Mouse (Mus musculus) right cerebral cortex, adult 2 months (tissue): ENCODE data around the gene Zfp449.

ENCODE experiments used
- DNase-seq, 2 experiments: peaks; one replicate each; pipeline ENCODE4 v3.0.0; 2021 to 2022; ENCODE audit warnings: low spot score in 2 of 2

Gene Zfp449

GRCm38 (mm10) chrX:56346176-56346931 is at the start of gene Zfp449:
Gene Zfp449, plus strand, starts transcription at chrX:56346400.
- DNase-seq = peak; percentile 77 to 78

DNA sequence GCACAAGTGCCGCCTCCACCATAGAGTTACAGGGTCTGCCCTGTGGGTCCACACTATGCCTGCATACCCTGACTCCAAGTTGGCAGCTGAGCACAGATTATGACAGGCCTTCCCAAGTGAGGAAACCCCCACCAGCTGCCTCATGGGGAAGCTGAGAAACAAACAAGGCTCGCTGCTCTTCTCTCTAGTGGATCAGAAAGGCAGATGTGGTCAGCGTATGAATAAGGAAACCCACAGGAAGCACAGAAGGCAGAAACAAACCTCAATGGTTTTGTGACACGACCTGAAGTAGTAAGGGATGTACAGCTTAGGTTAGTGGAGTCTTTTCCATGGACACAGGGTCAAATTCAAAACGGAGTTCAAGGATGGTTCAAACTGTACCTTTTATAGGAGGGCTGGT is 38.6 kb upstream of the Zfp449 start:
- DNase-seq = no peak

DNA sequence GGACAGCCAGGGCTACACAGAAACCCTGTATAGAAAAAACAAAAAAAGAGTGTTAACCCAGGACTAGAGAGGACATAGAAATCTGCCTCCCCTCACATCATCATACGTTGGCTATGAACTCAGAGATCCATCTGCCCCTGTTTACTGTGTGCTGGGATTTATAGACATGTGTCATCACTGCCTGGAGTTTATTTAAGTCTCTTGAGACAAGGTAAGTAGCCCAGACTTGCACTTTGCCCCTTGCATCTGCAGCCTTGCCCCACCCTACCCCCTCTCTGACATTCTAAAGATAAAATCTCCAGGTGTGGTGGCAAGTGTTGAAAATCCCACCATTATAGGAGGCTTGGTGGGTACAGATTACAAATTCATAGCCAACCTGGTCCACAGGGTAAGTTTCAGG is 33.4 kb upstream of the Zfp449 start:
- DNase-seq = no peak

GRCm38 (mm10) chrX:56322096-56322495 is 24.1 kb upstream of the Zfp449 start:
- DNase-seq = no peak

GRCm38 (mm10) chrX:56322731-56323130 is 23.5 kb upstream of the Zfp449 start:
- DNase-seq = no peak

GRCm38 (mm10) chrX:56332046-56332445 is 14.2 kb upstream of the Zfp449 start:
- no peak for DNase-seq

DNA sequence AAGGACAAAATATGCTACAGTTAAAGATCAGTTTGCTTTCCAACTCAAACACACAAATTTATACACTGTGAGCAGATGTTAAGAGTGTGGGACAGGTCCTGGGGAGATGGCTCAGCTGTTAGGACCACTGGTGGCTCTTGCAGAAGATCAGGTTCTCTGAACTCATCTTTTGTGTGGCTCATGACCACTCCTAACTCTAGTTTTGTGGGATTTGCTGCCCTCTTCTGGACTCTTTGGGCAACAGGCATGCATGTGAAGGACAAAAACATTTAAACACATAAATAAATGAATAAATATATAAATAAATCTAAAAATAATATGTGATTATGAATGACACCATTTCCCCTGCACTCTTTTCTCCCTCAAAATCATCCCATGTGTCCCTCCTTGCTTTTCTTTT is 5.9 kb upstream of the Zfp449 start:
- peak; percentile 10 to 33 for DNase-seq

DNA sequence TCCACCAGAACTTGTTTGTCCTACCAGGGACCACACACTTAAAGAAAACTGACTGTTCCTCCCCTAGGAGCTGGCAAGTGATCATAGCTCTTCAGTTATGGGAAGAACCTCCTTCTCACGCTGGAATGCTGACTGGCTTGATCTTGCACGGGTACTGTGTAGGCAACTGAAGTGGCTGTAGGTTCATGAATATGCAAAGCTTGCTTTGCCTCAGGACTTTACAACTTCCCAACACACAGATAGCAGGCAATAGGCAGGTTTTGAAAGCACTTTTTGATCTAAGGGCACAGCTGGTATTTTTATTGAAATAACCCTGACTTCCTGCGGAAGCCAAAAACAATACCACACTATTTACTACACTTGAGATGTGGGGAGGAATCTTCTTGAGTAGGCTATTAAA is 3.3 kb upstream of the Zfp449 start:
- no peak for DNase-seq

GRCm38 (mm10) chrX:56346932-56347253 is 693 bp downstream of the Zfp449 start:
- peak; percentile 4 to 14 for DNase-seq

DNA sequence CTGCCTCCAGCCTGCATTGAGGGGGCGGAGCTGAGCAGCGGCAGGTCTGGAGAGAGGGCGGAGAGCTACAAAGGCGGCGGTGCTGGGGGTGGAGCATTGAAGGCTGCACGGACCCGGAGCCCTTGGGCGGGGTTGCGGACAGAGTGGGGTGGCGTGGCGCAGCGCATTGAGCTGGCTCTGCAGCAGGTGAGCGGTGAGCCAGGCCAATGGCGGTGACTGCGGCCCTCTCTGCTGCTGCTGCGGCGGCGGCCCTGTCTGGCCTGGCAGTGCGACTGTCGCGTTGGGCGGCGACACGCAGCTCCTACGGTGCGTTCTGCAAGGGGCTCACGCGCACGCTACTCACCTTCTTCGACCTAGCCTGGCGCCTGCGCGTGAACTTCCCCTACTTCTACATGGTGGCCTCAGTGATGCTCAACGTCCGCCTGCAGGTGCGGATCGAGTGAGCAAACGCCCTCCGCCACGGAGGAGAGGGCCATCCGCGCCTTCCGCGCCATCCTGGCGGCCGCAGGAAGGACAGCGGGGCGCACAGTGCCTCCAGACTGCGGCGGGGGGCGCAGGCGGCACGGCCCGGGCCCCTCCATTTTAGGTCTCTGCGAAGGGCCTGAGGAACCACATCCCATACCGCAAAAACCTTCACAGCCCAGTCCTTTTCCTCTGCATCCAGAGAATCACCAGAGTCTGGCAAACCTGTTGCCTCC is 28.4 kb downstream of the Zfp449 start, which contains the start of gene Smim10l2a:
Gene Smim10l2a (plus strand): TSS at position 156 of the 698 bp plus-strand sequence.
- DNase-seq = peak; percentile 51 to 52

- DNase-seq = no peak
Measured at GRCm38 (mm10) chrX:56380852-56381251, 34.7 kb downstream of the Zfp449 start.

DNA sequence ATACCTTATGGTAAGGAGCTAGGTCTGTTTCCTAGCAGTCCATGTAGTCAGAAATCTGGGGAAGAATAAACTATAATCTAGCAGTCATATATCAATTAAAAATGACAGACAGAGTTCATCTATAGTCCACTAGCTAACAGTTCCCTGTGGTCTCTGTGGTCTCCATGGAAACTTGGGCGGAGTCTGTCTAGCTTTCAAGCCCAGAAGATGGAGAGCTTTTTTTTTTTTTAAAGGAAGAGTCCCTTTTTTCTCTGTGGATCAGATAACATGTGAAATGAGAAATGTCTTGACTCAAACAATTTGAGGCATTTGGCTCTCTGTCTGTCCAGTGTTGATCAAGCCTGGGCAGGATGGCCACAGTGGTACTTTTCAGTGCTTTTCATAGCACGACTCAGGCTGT is 37.9 kb downstream of the Zfp449 start:
- no peak for DNase-seq

- no peak for DNase-seq
Measured at GRCm38 (mm10) chrX:56404646-56405045, 58.4 kb downstream of the Zfp449 start.

DNA sequence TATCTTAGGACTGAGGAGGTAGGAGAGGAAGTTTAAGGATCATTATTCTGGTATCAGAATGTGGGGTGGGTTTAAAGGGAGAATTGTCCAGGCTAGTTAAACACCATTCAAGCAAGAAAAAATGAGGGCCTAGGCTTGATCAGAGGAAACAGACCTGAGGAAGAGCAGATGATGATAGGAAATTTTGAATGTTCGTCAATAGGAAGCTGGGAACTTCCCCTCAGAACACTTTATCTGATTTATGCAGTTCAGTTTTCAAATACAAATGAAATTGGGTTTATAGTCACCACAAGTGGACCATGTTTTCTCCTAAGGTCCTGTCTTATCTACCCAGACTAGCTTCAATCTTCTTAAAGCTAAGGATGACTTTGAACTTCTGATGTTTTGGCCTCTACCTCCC is 59.3 kb downstream of the Zfp449 start:
- DNase-seq = no peak

GRCm38 (mm10) chrX:56406128-56406527 is 59.9 kb downstream of the Zfp449 start:
- DNase-seq = no peak
